Mouse (Mus musculus) liver, postnatal 0 days (tissue): ENCODE measurements around the gene Cxcr5. TPM values are rescaled to one million over a fixed set of nuclear protein-coding genes. Genes with fewer than 3 reads are reported as not detected.

Experiments used
- ATAC-seq: fragments of 200-750 bp; cut with Nextera tagmentation; 2 replicates; pipeline ENCODE4 v1.8.0; 2017; ENCODE audit warnings: mild to moderate bottlenecking, moderate library complexity
- DNase-seq: peaks from one replicate; pipeline ENCODE4 v3.0.0-alpha.2; 2016
- H3K27ac ChIP-seq: fragments of 300-500 bp; sonication (generic); 2 replicates; pipeline ENCODE4 v1.5.1; 2014; ENCODE audit warnings: antibody characterized with exemption, moderate library complexity, mild to moderate bottlenecking, low read depth
- H3K27me3 ChIP-seq: fragments of 300-500 bp; sonication (generic); 2 replicates; pipeline ENCODE4 v1.6.1; 2014; ENCODE audit warnings: low read length, control low read depth, mixed read lengths; ENCODE audit not compliant: insufficient read depth
- H3K36me3 ChIP-seq: fragments of 300-500 bp; sonication (generic); replicated peaks from 2 replicates; pipeline ENCODE4 v1.6.1; 2014; ENCODE audit warnings: mild to moderate bottlenecking, control low read depth, low read length, moderate library complexity, mixed read lengths; ENCODE audit not compliant: insufficient read depth
- H3K4me1 ChIP-seq: fragments of 300-500 bp; sonication (generic); 2 replicates; pipeline ENCODE4 v1.6.1; 2014; ENCODE audit warnings: antibody characterized with exemption, mild to moderate bottlenecking, control low read depth; ENCODE audit not compliant: insufficient read depth
- H3K4me2 ChIP-seq: fragments of 300-500 bp; sonication (generic); 2 replicates; pipeline ENCODE4 v1.6.1; 2014; ENCODE audit warnings: low read depth, mild to moderate bottlenecking, low read length, moderate library complexity, mixed read lengths
- H3K4me3 ChIP-seq: fragments of 300-500 bp; sonication (generic); 2 replicates; pipeline ENCODE4 v1.5.1; 2014; ENCODE audit warnings: low read depth, low read length
- H3K9ac ChIP-seq: fragments of 300-500 bp; sonication (generic); replicated peaks from 2 replicates; pipeline ENCODE4 v1.6.1; 2014; ENCODE audit warnings: mild to moderate bottlenecking, moderate library complexity
- H3K9me3 ChIP-seq: fragments of 300-500 bp; sonication (generic); 2 replicates; pipeline ENCODE4 v1.6.1; 2016; ENCODE audit warnings: mild to moderate bottlenecking, control low read depth, low read length, mixed read lengths
- CTCF ChIP-seq: sonication (generic); IDR thresholded peaks from 2 replicates; pipeline ENCODE4 v1.5.1; 2016; ENCODE audit warnings: antibody characterized with exemption, low read depth
- EP300 ChIP-seq: IDR thresholded peaks from 2 replicates; pipeline ENCODE4 v1.6.1; 2016; ENCODE audit warnings: antibody characterized with exemption, low read depth, mild to moderate bottlenecking
- WGBS: fragments of 180-500 bp; shearing (Covaris S2); extraction: QIAGEN DNeasy Blood & Tissue Kit; methylation state at CpG from one replicate; pipeline ENCODE4 v1.1.7; 2014; ENCODE audit not compliant: insufficient replicate concordance; 5-methylcytosine and 5-hydroxymethylcytosine counted together
- polyA plus RNA-seq: library from polyadenylated mRNA; unstranded; fragments of >200 nt; fragmentation: Nextera tagmentation; extraction: Ambion mirVana; gene quantifications from 2 replicates; pipeline ENCODE4 v1.2.1, GENCODE M21; 2015

The Cxcr5 gene
- polyA plus RNA-seq, 1 experiment from 2014 or later = 0.55 TPM

GRCm38 (mm10) chr9:44491351-44491750, 70.3 kb downstream of the Cxcr5 start:
- WGBS = 65% methylated on average over 10 of the region's 10 CpGs
- TF ChIP-seq CTCF (no peak), EP300 (no peak)
- Histone ChIP-seq H3K4me3 (no peak overlapping the region), H3K9me3 (no peaks in the 10 kb centered on the region), H3K27ac (peak overlapping the region; percentile 97), H3K4me1 (peaks cover 59% of the 10 kb centered on the region), H3K36me3 (no peaks in the 10 kb centered on the region), H3K27me3 (no peaks in the 10 kb centered on the region), H3K9ac (no peak overlapping the region), H3K4me2 (no peak overlapping the region)
- DNase-seq (no peak), ATAC-seq (no peak)

DNA sequence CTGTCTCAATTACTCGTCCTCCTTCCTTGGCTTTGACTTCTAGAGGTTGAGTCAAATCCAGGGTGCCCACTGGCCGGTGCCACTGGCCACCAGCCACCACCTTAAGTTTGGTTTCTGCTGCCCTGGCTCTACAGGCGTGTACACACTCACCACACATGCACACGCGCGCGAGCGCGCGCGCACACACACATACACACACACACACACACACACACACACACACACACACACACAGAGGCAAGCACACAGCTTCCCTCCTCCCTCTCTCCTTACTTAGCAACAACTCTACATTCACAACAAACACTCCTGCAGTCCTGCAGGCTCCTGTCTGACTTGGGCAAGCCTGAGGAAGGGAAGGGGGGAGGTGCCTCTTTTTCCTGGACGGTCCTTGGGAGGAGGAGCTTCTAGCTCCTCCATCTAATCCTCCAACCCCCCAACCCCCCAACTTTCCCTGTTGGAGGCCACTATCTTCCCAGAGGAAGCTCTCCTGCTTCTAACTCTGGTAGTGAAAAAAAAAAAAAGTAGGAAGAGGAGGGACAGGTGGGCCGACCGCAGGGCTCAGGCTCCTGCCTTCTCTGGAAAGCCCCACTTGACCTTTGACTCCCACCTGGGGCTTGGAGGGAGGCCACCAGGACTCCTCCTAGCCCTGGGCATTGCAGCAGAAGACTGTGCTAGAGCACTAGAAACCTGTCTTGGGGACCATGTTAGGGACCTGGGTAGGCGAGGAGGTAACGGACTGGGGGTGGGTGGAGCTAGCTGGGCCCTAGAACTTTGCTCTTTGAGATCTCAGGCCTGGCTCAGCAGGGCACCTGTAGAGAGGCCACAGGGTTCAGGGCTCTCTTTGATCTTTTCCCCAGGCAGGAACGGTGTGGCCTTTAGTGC, 71.3 kb downstream of the Cxcr5 start:
- H3K4me3 ChIP-seq = 0 out of 2 replicates have a peak overlapping the region, but pooled peaks have one; percentile 26

GRCm38 (mm10) chr9:44489651-44490085, 72.0 kb downstream of the Cxcr5 start:
- TF ChIP-seq CTCF (no peak), EP300 (no peak)
- H3K9me3 ChIP-seq = no peaks in the 10 kb centered on the region
- peak overlapping the region; percentile 92 for H3K4me2 ChIP-seq
- DNase-seq = no peak
- WGBS = 51% methylated on average over 17 of the region's 17 CpGs
- H3K27me3 ChIP-seq = no peaks in the 10 kb centered on the region
- peak overlapping the region; percentile 97 for H3K27ac ChIP-seq
- H3K36me3 ChIP-seq = no peaks in the 10 kb centered on the region
- peak overlapping the region; percentile 26; the same call in 1 of the 2 replicates for H3K4me3 ChIP-seq
- H3K4me1 ChIP-seq = peaks cover 64% of the 10 kb centered on the region
- peak overlapping the region; percentile 58; the same call in 1 of the 2 replicates for H3K9ac ChIP-seq
- no peak for ATAC-seq

More for the DNA sequence above, 71.3 kb downstream of the Cxcr5 start:
- no peaks in the 10 kb centered on the region for H3K27me3 ChIP-seq
- peak; percentile 36 for ATAC-seq
- peak overlapping the region; percentile 46; the same call in 1 of the 2 replicates for H3K9ac ChIP-seq
- peaks cover 64% of the 10 kb centered on the region for H3K4me1 ChIP-seq
- peak overlapping the region; percentile 92 for H3K4me2 ChIP-seq
- peak; percentile 53 for DNase-seq
- WGBS = 48% methylated on average over 16 of the region's 17 CpGs
- H3K36me3 ChIP-seq = no peaks in the 10 kb centered on the region
- H3K27ac ChIP-seq = peak overlapping the region; percentile 97
- H3K9me3 ChIP-seq = no peaks in the 10 kb centered on the region
- TF ChIP-seq EP300 (no peak), CTCF (no peak)

- Histone ChIP-seq H3K4me3 (peak overlapping the region; percentile 26), H3K4me1 (peaks cover 62% of the 10 kb centered on the region), H3K4me2 (peak overlapping the region; percentile 92), H3K36me3 (no peaks in the 10 kb centered on the region), H3K27ac (peak overlapping the region; percentile 97), H3K9me3 (no peaks in the 10 kb centered on the region), H3K9ac (peak overlapping the region; percentile 58), H3K27me3 (no peaks in the 10 kb centered on the region)
- 30% methylated on average over 5 of the region's 5 CpGs for WGBS
- TF ChIP-seq EP300 (peak; percentile 40; the same call in 1 of the 2 replicates), CTCF (no peak)
- ATAC-seq (peak; percentile 81), DNase-seq (peak; percentile 73)
Observed at GRCm38 (mm10) chr9:44488855-44489381, 72.8 kb downstream of the Cxcr5 start.

DNA sequence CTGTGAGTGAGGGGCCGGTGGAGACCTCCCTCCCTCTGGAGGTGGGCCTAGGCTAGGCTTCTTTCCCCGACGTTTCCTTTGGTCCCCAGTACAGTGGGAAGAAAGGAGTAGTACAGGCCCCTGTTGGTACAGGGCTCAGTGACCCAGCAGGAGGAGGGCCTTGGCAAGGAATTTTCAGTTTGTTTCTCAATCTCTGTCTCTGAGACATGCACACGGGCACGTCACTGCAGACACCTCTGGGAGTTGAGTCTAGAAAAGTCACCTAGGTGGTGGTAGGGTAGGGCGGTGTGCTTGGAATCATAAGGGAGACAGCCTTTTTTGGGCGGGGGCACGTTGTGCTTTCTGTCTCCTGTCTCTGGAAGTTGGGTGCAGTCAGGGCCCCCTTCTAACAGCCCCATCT, 73.3 kb downstream of the Cxcr5 start:
- Histone ChIP-seq H3K4me1 (peaks cover 62% of the 10 kb centered on the region), H3K36me3 (no peaks in the 10 kb centered on the region), H3K4me3 (no peak overlapping the region), H3K9ac (peak overlapping the region; percentile 34; the same call in 1 of the 2 replicates), H3K4me2 (peak overlapping the region; percentile 92), H3K9me3 (no peaks in the 10 kb centered on the region), H3K27me3 (no peaks in the 10 kb centered on the region), H3K27ac (peak overlapping the region; percentile 97)
- ATAC-seq (no peak), DNase-seq (no peak)
- WGBS = 37% methylated on average over 8 of the region's 8 CpGs
- TF ChIP-seq CTCF = no peak
- no peak for TF ChIP-seq EP300

GRCm38 (mm10) chr9:44487441-44487840, 74.2 kb downstream of the Cxcr5 start:
- 33% methylated on average over 7 of the region's 7 CpGs for WGBS
- TF ChIP-seq CTCF (no peak), EP300 (peak; percentile 58; the same call in 1 of the 2 replicates)
- Histone ChIP-seq H3K27me3 (no peaks in the 10 kb centered on the region), H3K4me2 (peak overlapping the region; percentile 92), H3K9ac (peak overlapping the region; percentile 6; the same call in 1 of the 2 replicates), H3K4me3 (peak overlapping the region; percentile 42), H3K27ac (peak overlapping the region; percentile 97), H3K9me3 (no peaks in the 10 kb centered on the region), H3K36me3 (no peaks in the 10 kb centered on the region), H3K4me1 (peaks cover 55% of the 10 kb centered on the region)
- peak; percentile 68 for DNase-seq
- peak; percentile 19; the same call in 1 of the 2 replicates for ATAC-seq
